Mouse (Mus musculus) hindbrain, embryonic 11.5 days (tissue): Measurements from ENCODE around the gene Gpc4. TPM values are rescaled to one million over a fixed set of nuclear protein-coding genes. Genes with fewer than 3 reads are reported as not detected.

ENCODE experiments used
- ATAC-seq: fragments of 200-750 bp; cut with Nextera tagmentation; 2 replicates; pipeline ENCODE4 v1.8.0; 2017; ENCODE audit warnings: mild to moderate bottlenecking, moderate TSS enrichment, moderate library complexity; ENCODE audit not compliant: low FRiP score
- DNase-seq: peaks from one replicate; pipeline ENCODE4 v3.0.0-alpha.2; 2015; ENCODE audit warnings: low spot score
- H3K27ac ChIP-seq: fragments of 300-500 bp; sonication (generic); 2 replicates; pipeline ENCODE4 v1.5.1; 2014; ENCODE audit warnings: mild to moderate bottlenecking, low read depth, low read length
- H3K27me3 ChIP-seq: fragments of 300-500 bp; sonication (generic); 2 replicates; pipeline ENCODE4 v1.6.1; 2014; ENCODE audit warnings: mild to moderate bottlenecking, low read length, moderate library complexity, mixed read lengths; ENCODE audit not compliant: control insufficient read depth, insufficient read depth
- H3K36me3 ChIP-seq: fragments of 300-500 bp; sonication (generic); 2 replicates; pipeline ENCODE4 v1.6.1; 2014; ENCODE audit warnings: mild to moderate bottlenecking, low read length, moderate library complexity, mixed read lengths; ENCODE audit not compliant: control insufficient read depth, insufficient read depth
- H3K4me1 ChIP-seq: fragments of 300-500 bp; sonication (generic); replicated peaks from 2 replicates; pipeline ENCODE4 v1.6.1; 2014; ENCODE audit warnings: low read length, mixed read lengths; ENCODE audit not compliant: control insufficient read depth, insufficient read depth
- H3K4me2 ChIP-seq: fragments of 300-500 bp; sonication (generic); replicated peaks from 2 replicates; pipeline ENCODE4 v1.6.1; 2014; ENCODE audit warnings: mild to moderate bottlenecking, low read depth, low read length
- H3K4me3 ChIP-seq: fragments of 300-500 bp; sonication (generic); 2 replicates; pipeline ENCODE4 v1.5.1; 2014; ENCODE audit warnings: low read depth, low read length
- H3K9ac ChIP-seq: fragments of 300-500 bp; sonication (generic); 2 replicates; pipeline ENCODE4 v1.6.1; 2014; ENCODE audit warnings: low read depth, low read length
- H3K9me3 ChIP-seq: fragments of 300-500 bp; sonication (generic); 2 replicates; pipeline ENCODE4 v1.6.1; 2016; ENCODE audit warnings: low read length; ENCODE audit not compliant: control insufficient read depth
- WGBS: fragments of 180-500 bp; shearing (Covaris S2); extraction: QIAGEN DNeasy Blood & Tissue Kit; methylation state at CpG from one replicate; pipeline ENCODE4 v1.1.7; 2014; 5-methylcytosine and 5-hydroxymethylcytosine counted together
- polyA plus RNA-seq: library from polyadenylated mRNA; unstranded; fragments of >200 nt; fragmentation: Nextera tagmentation; extraction: Ambion mirVana; gene quantifications from 2 replicates; pipeline ENCODE4 v1.2.1, GENCODE M21; 2014

The Gpc4 gene
- 17.2 and 19.9 TPM in 2 replicates for polyA plus RNA-seq

DNA sequence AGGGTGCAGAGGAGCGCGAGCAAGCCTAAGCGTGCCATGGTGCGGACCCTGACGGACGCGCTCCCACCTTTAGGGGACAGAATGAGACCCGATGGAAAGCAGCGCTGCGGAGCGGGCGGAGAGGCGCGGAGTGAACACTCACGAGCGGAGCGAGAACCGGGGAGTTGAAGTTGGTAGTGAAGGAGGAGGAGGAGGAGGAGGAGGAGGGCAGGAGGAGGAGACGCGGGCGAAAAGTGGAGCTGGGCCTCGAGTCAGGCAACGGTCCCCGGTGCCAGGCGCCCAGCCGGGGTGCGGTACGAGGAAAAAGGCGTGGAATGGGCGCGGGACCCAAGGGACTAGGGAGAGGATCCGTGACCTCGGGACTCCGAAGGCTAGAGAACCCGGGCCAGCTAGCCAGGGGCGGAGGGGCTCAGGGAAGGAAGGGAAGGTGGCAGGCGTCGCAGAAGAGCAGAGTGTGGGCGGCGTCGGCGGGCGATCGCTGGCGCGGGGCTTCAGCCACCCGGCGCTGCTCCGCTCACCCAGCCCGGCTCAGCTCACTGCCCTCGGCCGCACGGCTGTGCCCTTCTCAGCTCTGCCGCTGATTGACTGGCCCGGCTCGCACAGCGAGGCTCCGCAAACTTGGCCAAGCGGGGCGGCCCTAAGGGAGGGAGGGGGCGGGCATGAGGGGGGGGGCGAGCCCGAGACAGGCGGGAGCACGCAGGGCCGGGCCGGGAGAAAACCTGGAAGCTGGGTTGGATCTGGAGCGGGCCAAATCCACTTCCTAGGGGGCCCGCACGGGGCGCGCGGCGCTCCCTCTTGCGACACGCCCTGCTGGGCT, at the start of gene Gpc4:
Gene Gpc4, minus strand, starts transcription at position 515 of the 817 bp plus-strand sequence.
- DNase-seq (peak; percentile 70), ATAC-seq (peak; percentile 93)
- no peaks in the 10 kb centered on the region for H3K36me3 ChIP-seq
- peak within 1 kb of the TSS; percentile 46; the same call in 1 of the 2 replicates for H3K9ac ChIP-seq
- peak within 1 kb of the TSS; percentile 46 for H3K4me3 ChIP-seq
- H3K4me2 ChIP-seq: peak within 1 kb of the TSS; percentile 77
- H3K27ac ChIP-seq: no peak within 1 kb of the TSS; the same call in 1 of the 2 replicates
- H3K27me3 ChIP-seq: no peaks in the 10 kb centered on the region
- no peaks in the 10 kb centered on the region for H3K9me3 ChIP-seq
- H3K4me1 ChIP-seq: no peaks in the 10 kb centered on the region
- WGBS: 9% methylated on average over 36 of the region's 76 CpGs

GRCm38 (mm10) chrX:52212846-52213245, 47.8 kb upstream of the Gpc4 start:
- Histone ChIP-seq H3K36me3 (no peaks in the 10 kb centered on the region), H3K27me3 (no peaks in the 10 kb centered on the region), H3K4me3 (no peak overlapping the region), H3K27ac (no peak overlapping the region), H3K4me2 (no peak overlapping the region), H3K9ac (no peak overlapping the region), H3K9me3 (no peaks in the 10 kb centered on the region), H3K4me1 (no peaks in the 10 kb centered on the region)
- DNase-seq (no peak), ATAC-seq (no peak)
- WGBS: 71% methylated on average over 4 of the region's 4 CpGs

DNA sequence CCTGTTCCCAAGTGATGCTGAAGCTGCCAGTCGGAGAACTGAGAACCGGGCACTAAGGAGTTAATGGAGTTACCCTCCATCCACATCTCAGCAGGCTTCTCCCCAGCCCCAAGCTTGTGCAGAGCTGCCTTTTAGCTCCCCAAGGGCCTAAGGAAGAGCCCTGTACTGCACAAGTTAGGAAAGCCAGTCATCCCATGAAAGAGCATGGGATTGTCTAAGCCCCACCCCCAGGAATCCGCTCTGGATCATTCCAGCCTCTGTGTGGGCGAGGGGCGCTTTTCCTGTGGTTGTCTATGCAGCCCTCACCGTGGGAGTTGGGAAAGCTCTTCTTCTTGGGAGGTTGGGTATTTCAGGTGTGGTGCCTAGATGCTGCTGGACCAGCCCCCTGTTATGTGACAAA, 34.8 kb upstream of the Gpc4 start:
- Histone ChIP-seq H3K9me3 (no peaks in the 10 kb centered on the region), H3K36me3 (no peaks in the 10 kb centered on the region), H3K4me2 (no peak overlapping the region), H3K27ac (no peak overlapping the region), H3K4me1 (no peaks in the 10 kb centered on the region), H3K27me3 (no peaks in the 10 kb centered on the region), H3K4me3 (no peak overlapping the region), H3K9ac (no peak overlapping the region)
- 22% methylated on average over 6 of the region's 6 CpGs for WGBS
- peak; percentile 23 for DNase-seq
- ATAC-seq: no peak

DNA sequence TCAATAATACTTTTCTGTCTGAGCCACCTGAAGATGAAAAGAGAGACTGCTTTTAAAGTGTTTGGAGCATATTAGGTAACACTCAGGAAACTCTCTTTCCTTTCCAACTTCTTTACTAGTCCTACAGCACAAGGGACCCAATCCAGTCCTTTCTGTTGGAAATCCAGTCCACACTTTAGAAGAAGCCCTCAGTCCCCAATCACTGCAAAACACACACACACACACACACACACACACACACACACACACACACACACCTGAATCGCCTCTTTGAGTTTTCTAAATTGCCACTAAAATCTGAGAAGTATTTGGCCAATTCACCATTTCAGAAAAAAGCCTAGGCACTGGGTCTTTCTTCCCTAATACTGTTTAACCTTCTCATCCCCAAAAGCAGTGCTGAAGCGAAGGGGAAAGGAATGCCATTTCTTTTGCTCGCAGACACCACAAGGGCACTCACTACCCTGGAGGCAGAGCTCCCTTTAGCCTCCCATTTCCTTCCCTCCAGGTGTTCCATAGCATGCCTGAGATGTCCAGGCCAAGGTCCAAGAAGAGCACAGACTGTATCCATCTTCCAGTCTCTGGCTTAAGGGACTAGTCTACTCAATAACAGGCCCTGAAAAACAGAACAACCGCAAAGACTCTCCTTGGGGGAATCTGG, 28.4 kb upstream of the Gpc4 start:
- DNase-seq (peak; percentile 53), ATAC-seq (no peak)
- no peaks in the 10 kb centered on the region for H3K36me3 ChIP-seq
- H3K4me3 ChIP-seq: no peak overlapping the region
- H3K27ac ChIP-seq: no peak overlapping the region
- WGBS: 24% methylated on average over 3 of the region's 4 CpGs
- no peaks in the 10 kb centered on the region for H3K27me3 ChIP-seq
- H3K9me3 ChIP-seq: no peaks in the 10 kb centered on the region
- H3K9ac ChIP-seq: no peak overlapping the region
- H3K4me2 ChIP-seq: no peak overlapping the region
- no peaks in the 10 kb centered on the region for H3K4me1 ChIP-seq

DNA sequence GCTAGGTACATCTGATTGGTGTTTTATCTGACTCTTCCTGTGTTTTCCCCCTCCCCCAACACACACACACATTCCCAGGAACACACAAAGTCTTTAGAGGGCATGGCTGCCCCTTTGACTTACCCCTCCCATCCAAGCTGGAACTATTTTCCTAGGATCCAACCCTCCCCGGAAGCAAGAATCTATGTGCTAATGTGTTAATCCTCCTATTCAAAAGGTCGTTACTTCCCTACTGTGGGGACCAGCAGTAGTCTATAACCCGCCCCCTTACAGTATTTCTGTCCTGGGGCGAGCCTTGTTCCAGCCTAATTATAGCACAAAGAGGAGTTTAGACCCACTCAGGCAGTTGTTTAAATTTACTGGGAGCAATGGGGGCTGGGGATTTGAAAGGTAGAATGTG, 24.0 kb upstream of the Gpc4 start:
- no peak for DNase-seq
- Histone ChIP-seq H3K36me3 (no peaks in the 10 kb centered on the region), H3K27me3 (no peaks in the 10 kb centered on the region), H3K4me2 (no peak overlapping the region), H3K4me3 (no peak overlapping the region), H3K27ac (no peak overlapping the region), H3K4me1 (no peaks in the 10 kb centered on the region), H3K9ac (no peak overlapping the region), H3K9me3 (no peaks in the 10 kb centered on the region)
- 30% methylated on average over 4 of the region's 4 CpGs for WGBS
- no peak for ATAC-seq

GRCm38 (mm10) chrX:52183551-52184442, 18.7 kb upstream of the Gpc4 start:
- H3K9ac ChIP-seq: no peak overlapping the region
- no peaks in the 10 kb centered on the region for H3K36me3 ChIP-seq
- no peaks in the 10 kb centered on the region for H3K9me3 ChIP-seq
- ATAC-seq: no peak
- no peak overlapping the region for H3K27ac ChIP-seq
- no peaks in the 10 kb centered on the region for H3K4me1 ChIP-seq
- H3K4me2 ChIP-seq: no peak overlapping the region
- no peaks in the 10 kb centered on the region for H3K27me3 ChIP-seq
- no peak overlapping the region for H3K4me3 ChIP-seq
- peak; percentile 1 for DNase-seq
- 45% methylated on average over 5 of the region's 5 CpGs for WGBS

DNA sequence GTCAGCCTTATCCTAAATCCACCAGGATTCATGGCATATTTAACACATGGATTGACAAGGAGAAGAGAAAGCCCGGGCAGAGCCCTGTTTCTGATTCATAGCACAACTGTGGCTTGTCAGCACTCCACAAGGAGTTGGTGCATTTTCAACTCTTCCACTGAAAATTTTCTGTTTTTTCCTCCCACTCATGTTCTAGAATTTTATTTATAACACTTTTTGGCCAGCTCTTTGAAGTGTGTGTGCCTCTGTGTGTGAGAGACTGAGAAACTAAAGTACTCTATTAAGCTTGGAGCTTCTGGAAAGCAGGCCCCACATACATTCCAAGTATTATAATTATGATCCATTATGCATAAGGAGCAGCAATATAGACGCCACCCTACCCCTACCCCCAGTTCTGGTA, 16.3 kb upstream of the Gpc4 start:
- DNase-seq (no peak), ATAC-seq (no peak)
- Histone ChIP-seq H3K4me1 (no peaks in the 10 kb centered on the region), H3K27ac (no peak overlapping the region), H3K36me3 (no peaks in the 10 kb centered on the region), H3K9ac (no peak overlapping the region), H3K4me3 (no peak overlapping the region), H3K27me3 (no peaks in the 10 kb centered on the region), H3K4me2 (no peak overlapping the region), H3K9me3 (no peaks in the 10 kb centered on the region)
- 77% methylated on average over 2 of the region's 2 CpGs for WGBS

DNA sequence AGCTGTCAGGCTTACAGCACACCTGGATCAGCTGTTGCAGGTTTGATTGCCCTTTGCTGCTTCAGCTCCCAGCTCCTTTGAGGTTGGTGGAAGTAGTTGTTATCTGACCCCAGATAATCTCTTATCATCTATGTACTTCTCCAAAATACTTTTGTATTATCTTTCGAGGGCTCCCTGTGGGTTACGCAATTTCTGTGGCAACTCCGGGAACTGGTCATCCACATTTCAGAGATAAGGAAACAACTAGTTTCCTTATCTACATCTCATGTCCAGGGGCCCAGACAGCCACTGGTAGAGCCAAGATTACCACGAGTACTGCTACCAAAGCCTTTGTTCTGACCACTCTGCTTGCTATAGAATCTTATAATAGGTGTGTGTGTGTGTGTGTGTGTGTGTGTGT, 12.0 kb upstream of the Gpc4 start:
- Histone ChIP-seq H3K9ac (no peak overlapping the region), H3K4me2 (no peak overlapping the region), H3K4me1 (no peaks in the 10 kb centered on the region), H3K27me3 (no peaks in the 10 kb centered on the region), H3K27ac (no peak overlapping the region), H3K4me3 (no peak overlapping the region), H3K36me3 (no peaks in the 10 kb centered on the region), H3K9me3 (no peaks in the 10 kb centered on the region)
- DNase-seq (no peak), ATAC-seq (no peak)
- WGBS: 89% methylated on average over 4 of the region's 4 CpGs
